Mouse (Mus musculus) heart, adult 2 months (tissue): ENCODE results near the gene Zfp334. TPM values are rescaled to one million over a fixed set of nuclear protein-coding genes. Genes with fewer than 3 reads are reported as not detected.

Experiments
- DNase-seq, 2 experiments: peaks; one replicate each; pipeline ENCODE4 v3.0.0; 2021
- H3K27ac ChIP-seq: fragments of 200-600 bp; 2 replicates; pipeline ENCODE4 v1.8.1; 2022
- H3K27me3 ChIP-seq: fragments of 200-500 bp; 2 replicates; pipeline ENCODE4 v1.6.1; 2012; ENCODE audit warnings: mild to moderate bottlenecking, low read length, inconsistent platforms, mixed read lengths; ENCODE audit not compliant: control insufficient read depth, insufficient read depth
- H3K36me3 ChIP-seq: fragments of 200-500 bp; 2 replicates; pipeline ENCODE4 v1.6.1; 2012; ENCODE audit warnings: low read length, inconsistent platforms; ENCODE audit not compliant: control insufficient read depth, insufficient read depth
- H3K4me1 ChIP-seq: fragments of 200-500 bp; 2 replicates; pipeline ENCODE4 v1.6.1; 2011; ENCODE audit warnings: low read length; ENCODE audit not compliant: control insufficient read depth, insufficient read depth
- H3K4me3 ChIP-seq: fragments of 200-600 bp; 2 replicates; pipeline ENCODE4 v1.8.1; 2022
- H3K79me2 ChIP-seq: fragments of 200-500 bp; replicated peaks from 2 replicates; pipeline ENCODE4 v1.6.1; 2012; ENCODE audit warnings: mild to moderate bottlenecking, inconsistent platforms, low read length, moderate library complexity, mixed read lengths; ENCODE audit not compliant: control insufficient read depth, insufficient read depth
- H3K9ac ChIP-seq: fragments of 200-500 bp; 2 replicates; pipeline ENCODE4 v1.6.1; 2012; ENCODE audit warnings: low read depth, mild to moderate bottlenecking, control low read depth, inconsistent platforms, low read length, mixed read lengths
- CTCF ChIP-seq: fragments of 200-600 bp; IDR thresholded peaks from 2 replicates; pipeline ENCODE4 v1.8.1; 2022; ENCODE audit warnings: antibody characterized with exemption, mild to moderate bottlenecking, moderate library complexity
- EP300 ChIP-seq: fragments of 200-500 bp; IDR thresholded peaks from 2 replicates; pipeline ENCODE4 v1.6.1; 2011; ENCODE audit warnings: low read depth, low read length, control low read depth; ENCODE audit not compliant: insufficient read depth
- POLR2A ChIP-seq: fragments of 200-500 bp; IDR thresholded peaks from 2 replicates; pipeline ENCODE4 v1.6.1; 2011; ENCODE audit warnings: mild to moderate bottlenecking, low read depth, low read length, control low read depth; ENCODE audit not compliant: insufficient read depth
- WGBS: fragments of 180-500 bp; shearing (Covaris S2); methylation state at CpG from one replicate; pipeline ENCODE4 v1.1.7; 2018; 5-methylcytosine and 5-hydroxymethylcytosine counted together
- intact Hi-C: fragments of 180-260 bp; cut with DNase I; formaldehyde crosslinking; loops from one replicate; pipeline ENCODE4 v1.15.1; 2025
- polyA plus RNA-seq: library from polyadenylated mRNA; depleted of rRNA; stranded (reverse); fragments of >200 nt; gene quantifications from 2 replicates; pipeline ENCODE4 v1.2.3, GENCODE M21; 2012
- total RNA-seq, 2 experiments: library from RNA; stranded (reverse); gene quantifications; 2 replicates each; pipeline ENCODE4 v1.2.3; 2021

Zfp334 gene
- total and polyA plus RNA-seq, 3 experiments, result 1.3 to 2.3 (median 2.1) TPM

- 60% methylated on average over 3 of the region's 3 CpGs for WGBS
- Histone ChIP-seq H3K9ac (no peak overlapping the region), H3K79me2 (no peaks in the 10 kb centered on the region), H3K36me3 (no peaks in the 10 kb centered on the region), H3K27ac (no peak overlapping the region), H3K27me3 (peaks cover 2% of the 10 kb centered on the region; the same call in 1 of the 2 replicates), H3K4me1 (no peaks in the 10 kb centered on the region), H3K4me3 (no peak overlapping the region)
- TF ChIP-seq POLR2A, result no peak
- TF ChIP-seq CTCF, result no peak
- no peak for TF ChIP-seq EP300
- intact Hi-C loops, result no loop called here
- DNase-seq, result no peak
Observed at GRCm38 (mm10) chr2:165370348-165370747, 17.7 kb downstream of the Zfp334 start.

DNA sequence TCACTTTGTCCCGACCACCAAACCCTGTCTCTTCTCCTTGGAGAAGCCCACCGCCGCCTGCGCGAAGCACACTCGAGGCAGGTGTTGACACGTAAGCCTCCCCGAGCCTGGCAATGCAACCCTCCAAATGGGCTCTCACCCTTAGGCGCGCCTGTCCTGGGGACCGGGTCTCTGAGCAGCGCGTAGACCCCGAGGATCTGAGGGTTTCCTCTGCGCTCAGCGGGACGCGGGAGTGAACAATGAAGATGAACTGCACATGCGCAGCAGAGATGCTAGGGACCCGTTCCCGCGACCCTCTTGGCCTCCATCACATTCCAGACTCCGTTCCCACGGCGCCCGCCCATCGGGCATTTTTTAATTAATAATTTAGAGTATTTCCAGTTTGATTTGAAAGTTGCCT, 19.6 kb downstream of the Zfp334 start, which contains the start of gene Zfp663:
Gene Zfp663 (minus strand): TSS at position 234 of the 400 bp plus-strand sequence.
- Histone ChIP-seq H3K27ac (no peak within 1 kb of the TSS), H3K4me1 (no peaks in the 10 kb centered on the region), H3K27me3 (peaks cover 2% of the 10 kb centered on the region; the same call in 1 of the 2 replicates), H3K9ac (no peak within 1 kb of the TSS), H3K79me2 (no peaks in the 10 kb centered on the region), H3K36me3 (no peaks in the 10 kb centered on the region), H3K4me3 (no peak within 1 kb of the TSS)
- WGBS, result 3% methylated on average over 27 of the region's 27 CpGs
- intact Hi-C loops, result no loop called here
- TF ChIP-seq POLR2A (no peak), EP300 (no peak), CTCF (no peak)
- no peak for DNase-seq

- intact Hi-C loops, result no loop called here
- Histone ChIP-seq H3K4me3 (no peak overlapping the region), H3K27me3 (peaks cover 2% of the 10 kb centered on the region; the same call in 1 of the 2 replicates), H3K9ac (no peak overlapping the region), H3K4me1 (no peaks in the 10 kb centered on the region), H3K36me3 (no peaks in the 10 kb centered on the region), H3K79me2 (no peaks in the 10 kb centered on the region), H3K27ac (no peak overlapping the region)
- no peak for DNase-seq
- 4% methylated on average over 13 of the region's 13 CpGs for WGBS
- TF ChIP-seq CTCF (no peak), EP300 (no peak), POLR2A (no peak)
Observed at GRCm38 (mm10) chr2:165367868-165368439, 20.1 kb downstream of the Zfp334 start.

- Histone ChIP-seq H3K4me1 (no peaks in the 10 kb centered on the region), H3K36me3 (no peaks in the 10 kb centered on the region), H3K27me3 (peaks cover 2% of the 10 kb centered on the region; the same call in 1 of the 2 replicates), H3K79me2 (no peaks in the 10 kb centered on the region), H3K27ac (no peak overlapping the region), H3K4me3 (no peak overlapping the region), H3K9ac (no peak overlapping the region)
- DNase-seq, result peak in 1 of 2 experiments; percentile 28
- WGBS, result 6% methylated on average over 6 of the region's 8 CpGs
- intact Hi-C loops, result no loop called here
- TF ChIP-seq EP300 (no peak), CTCF (no peak), POLR2A (no peak)
Observed at GRCm38 (mm10) chr2:165367047-165367520, 21.0 kb downstream of the Zfp334 start.

DNA sequence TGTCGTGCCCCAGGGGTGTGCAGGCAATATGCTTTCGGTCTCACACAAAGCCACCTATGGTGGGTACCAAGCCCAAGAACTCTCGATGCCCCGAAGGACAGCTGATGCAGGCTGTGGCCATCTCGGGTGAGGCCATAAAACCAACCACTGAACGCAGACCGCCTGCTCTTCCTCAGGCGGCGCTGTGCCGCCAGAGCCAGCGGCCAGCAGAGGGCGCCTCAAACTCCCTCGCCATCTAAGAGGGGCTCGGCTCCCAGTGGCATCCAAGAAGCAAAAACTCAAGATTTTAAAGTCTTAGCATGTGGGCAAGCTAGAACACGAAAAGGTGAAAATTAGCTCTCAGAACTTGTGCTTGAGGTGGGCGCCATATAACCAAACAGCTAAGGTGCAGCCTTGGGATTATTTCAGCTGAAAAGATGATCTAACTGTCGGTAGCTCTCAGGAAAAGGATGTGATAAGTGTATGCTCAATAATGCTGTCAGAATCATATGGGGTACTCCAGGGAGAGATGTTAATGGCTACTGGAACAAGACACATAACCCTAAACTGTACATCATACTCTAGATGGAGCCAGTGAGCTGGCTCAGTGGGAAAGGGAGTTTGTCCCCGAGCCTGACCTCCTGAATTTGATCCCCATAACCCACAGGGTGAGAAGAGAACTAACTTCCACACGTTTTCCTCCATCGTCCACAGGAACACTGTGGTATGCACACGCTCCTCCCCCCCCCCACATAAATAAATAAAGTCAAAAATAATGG, 23.5 kb downstream of the Zfp334 start:
- no peak for TF ChIP-seq POLR2A
- no peak for TF ChIP-seq EP300
- peak; percentile 93 for TF ChIP-seq CTCF
- Histone ChIP-seq H3K79me2 (no peaks in the 10 kb centered on the region), H3K9ac (no peak overlapping the region), H3K27me3 (peaks cover 2% of the 10 kb centered on the region; the same call in 1 of the 2 replicates), H3K4me3 (no peak overlapping the region), H3K27ac (no peak overlapping the region), H3K36me3 (no peaks in the 10 kb centered on the region), H3K4me1 (no peaks in the 10 kb centered on the region)
- 10% methylated on average over 21 of the region's 21 CpGs for WGBS
- intact Hi-C loops, result loop anchor here (2.0 to 5.0 kb wide), 2 partner anchors 122 to 412 kb away; no protein-coding TSS in a partner anchor
- peak; percentile 23 to 68 for DNase-seq

GRCm38 (mm10) chr2:165363282-165363681, 24.8 kb downstream of the Zfp334 start:
- no peak overlapping the region for H3K27ac ChIP-seq
- TF ChIP-seq POLR2A (no peak), EP300 (no peak), CTCF (no peak)
- no peaks in the 10 kb centered on the region for H3K4me1 ChIP-seq
- H3K27me3 ChIP-seq, result no peaks in the 10 kb centered on the region
- intact Hi-C loops, result loop anchor here (5.0 kb wide), 1 partner anchor 411 kb away; no protein-coding TSS in a partner anchor
- no peak for DNase-seq
- no peak overlapping the region for H3K4me3 ChIP-seq
- H3K9ac ChIP-seq, result no peak overlapping the region
- 89% methylated on average over 6 of the region's 6 CpGs for WGBS
- H3K79me2 ChIP-seq, result no peaks in the 10 kb centered on the region
- H3K36me3 ChIP-seq, result no peaks in the 10 kb centered on the region
